Mouse (Mus musculus): Measurements from ENCODE around the gene Spsb3.

Spsb3 gene

GRCm38 (mm10) chr17:24874989-24875388 is 11.5 kb upstream of the Spsb3 start:
- no peak for DNase-seq

GRCm38 (mm10) chr17:24877336-24878116 is 8.9 kb upstream of the Spsb3 start:
- DNase-seq, result no peak

GRCm38 (mm10) chr17:24878117-24878397 is 8.4 kb upstream of the Spsb3 start:
- DNase-seq, result no peak

GRCm38 (mm10) chr17:24878531-24878930 is 7.9 kb upstream of the Spsb3 start:
- DNase-seq, result no peak

- DNase-seq, result no peak
These were observed 4.6 kb upstream of the Spsb3 start for GRCm38 (mm10) chr17:24881738-24882440.

- no peak for DNase-seq
These were observed 2.1 kb upstream of the Spsb3 start for GRCm38 (mm10) chr17:24884391-24884790.

GRCm38 (mm10) chr17:24885356-24886133 is 898 bp upstream of the Spsb3 start:
- peak; percentile 66 for DNase-seq

- no peak for DNase-seq
These were observed 459 bp downstream of the Spsb3 start for GRCm38 (mm10) chr17:24886932-24887271.

- peak; percentile 63 for DNase-seq
These were observed 1.0 kb downstream of the Spsb3 start for GRCm38 (mm10) chr17:24887291-24888080.

- no peak for DNase-seq
These were observed 2.4 kb downstream of the Spsb3 start for GRCm38 (mm10) chr17:24888862-24889261.

GRCm38 (mm10) chr17:24890151-24891092 is 4.0 kb downstream of the Spsb3 start:
- no peak for DNase-seq

GRCm38 (mm10) chr17:24891321-24891720 is 4.9 kb downstream of the Spsb3 start:
- peak; percentile 79 for DNase-seq

- DNase-seq, result peak; percentile 64
These were observed 6.3 kb downstream of the Spsb3 start for GRCm38 (mm10) chr17:24892785-24893184.

GRCm38 (mm10) chr17:24893276-24893675 is 6.8 kb downstream of the Spsb3 start:
- DNase-seq, result peak; percentile 43

GRCm38 (mm10) chr17:24894061-24894994 is 7.9 kb downstream of the Spsb3 start:
- peak; percentile 39 for DNase-seq

- DNase-seq, result peak; percentile 81
These were observed 8.6 kb downstream of the Spsb3 start, which contains the start of the genes Eme2 and Mrps34 for GRCm38 (mm10) chr17:24894995-24895547. TSS of gene Eme2 (minus strand) at chr17:24895087. TSS of gene Mrps34 (plus strand) at chr17:24895116.

- no peak for DNase-seq
These were observed 9.3 kb downstream of the Spsb3 start for GRCm38 (mm10) chr17:24895571-24896240.

- peak; percentile 81 for DNase-seq
These were observed 10.0 kb downstream of the Spsb3 start, which contains the start of gene Nme3 for GRCm38 (mm10) chr17:24896241-24896992. TSS of gene Nme3 (plus strand) at chr17:24896500.

- DNase-seq, result no peak
These were observed 10.5 kb downstream of the Spsb3 start for GRCm38 (mm10) chr17:24896993-24897269.
